Mouse (Mus musculus): ENCODE results near the gene Gm21870. TPM values are rescaled to one million over a fixed set of nuclear protein-coding genes. Genes with fewer than 3 reads are reported as not detected.
"Not testable (repeated sequence)": the region's sequence is repeated elsewhere in the genome, so short reads cannot be mapped to it uniquely, and the experiment has no call there.

Gm21870 gene
- polyA plus RNA-seq (2017; shearing (Covaris generic)): not detected

DNA sequence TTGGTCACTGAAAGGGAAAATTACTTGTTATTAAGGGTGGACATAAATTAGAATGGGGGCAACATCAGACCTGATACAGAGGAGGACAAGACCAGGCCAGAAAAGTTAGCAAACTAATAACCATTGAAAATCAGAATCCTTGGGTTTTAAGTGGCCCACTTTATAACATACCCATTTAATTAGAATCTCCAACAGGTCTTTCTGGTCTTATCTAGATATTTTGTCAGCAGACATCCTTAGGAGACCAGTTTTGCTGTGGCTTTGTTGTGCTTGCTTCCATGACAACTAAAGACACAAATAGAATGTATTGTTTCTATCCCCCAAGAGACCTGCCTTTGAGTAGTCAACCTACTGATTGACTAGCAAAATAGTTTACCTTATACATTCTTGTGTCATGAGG, at the start of gene Gm21870:
Gm21870 (minus strand) TSS at position 101 of the 400 bp plus-strand sequence.
- not testable (repeated sequence) for ATAC-seq

GRCm38 (mm10) chrX:33956440-33956839, 30.2 kb downstream of the Gm21870 start, which contains the start of gene Btbd35f6:
TSS of gene Btbd35f6 (minus strand) at chrX:33956540.
- ATAC-seq: not testable (repeated sequence)

Other genes with a start within 250 kb of the Gm21870 start
- not detected for gene Btbd35f6, start 30.3 kb downstream of the Gm21870 start, polyA plus RNA-seq (2017; shearing (Covaris generic))
- not detected for gene Btbd35f9, start 174.7 kb upstream of the Gm21870 start, polyA plus RNA-seq (2017; shearing (Covaris generic))

All from activated CD4-positive, CD25-positive, alpha-beta regulatory T cell, adult 4 months (primary cell).